Mouse (Mus musculus) CH12.LX (cell line): ENCODE measurements around the gene Ifna7.

Experiments
- CTCF ChIP-seq, 2 experiments: IDR thresholded peaks in 1 of 2; conservative IDR thresholded peaks in 1 of 2; 2 replicates each; pipeline ENCODE4 v1.5.1; 2011 to 2012; ENCODE audit warnings: low read depth in 2 of 2, low read length in 2 of 2, improper control_type of control experiment in 1 of 2, inconsistent platforms in 1 of 2, mild to moderate bottlenecking in 1 of 2, moderate library complexity in 1 of 2
- EP300 ChIP-seq: IDR thresholded peaks from 2 replicates; pipeline ENCODE4 v1.6.1; 2011; ENCODE audit warnings: low read length, improper control_type of control experiment
- ETS1 ChIP-seq: conservative IDR thresholded peaks from 2 replicates; pipeline ENCODE4 v1.6.1; 2012; ENCODE audit warnings: low read depth, mild to moderate bottlenecking, inconsistent platforms, low read length, improper control_type of control experiment, moderate library complexity
- GABPA ChIP-seq: IDR thresholded peaks from 2 replicates; pipeline ENCODE4 v1.6.1; 2012; ENCODE audit warnings: low read depth, low read length, improper control_type of control experiment, inconsistent platforms; ENCODE audit not compliant: insufficient replicate concordance
- JUND ChIP-seq: conservative IDR thresholded peaks from 2 replicates; pipeline ENCODE4 v1.6.1; 2011; ENCODE audit warnings: low read depth, low read length, improper control_type of control experiment
- KAT2A ChIP-seq: IDR thresholded peaks from 2 replicates; pipeline ENCODE4 v1.6.1; 2012; ENCODE audit warnings: low read length, improper control_type of control experiment, inconsistent platforms; ENCODE audit not compliant: insufficient replicate concordance
- USF2 ChIP-seq: conservative IDR thresholded peaks from 2 replicates; pipeline ENCODE4 v1.6.1; 2011; ENCODE audit warnings: low read depth, low read length, improper control_type of control experiment
- ZKSCAN1 ChIP-seq: IDR thresholded peaks from 2 replicates; pipeline ENCODE4 v1.6.1; 2012; ENCODE audit warnings: low read depth, inconsistent platforms, low read length, improper control_type of control experiment, borderline replicate concordance
- ZMIZ1 ChIP-seq: IDR thresholded peaks from 2 replicates; pipeline ENCODE4 v1.6.1; 2012; ENCODE audit warnings: low read depth, mild to moderate bottlenecking, inconsistent platforms, low read length, improper control_type of control experiment

DNA sequence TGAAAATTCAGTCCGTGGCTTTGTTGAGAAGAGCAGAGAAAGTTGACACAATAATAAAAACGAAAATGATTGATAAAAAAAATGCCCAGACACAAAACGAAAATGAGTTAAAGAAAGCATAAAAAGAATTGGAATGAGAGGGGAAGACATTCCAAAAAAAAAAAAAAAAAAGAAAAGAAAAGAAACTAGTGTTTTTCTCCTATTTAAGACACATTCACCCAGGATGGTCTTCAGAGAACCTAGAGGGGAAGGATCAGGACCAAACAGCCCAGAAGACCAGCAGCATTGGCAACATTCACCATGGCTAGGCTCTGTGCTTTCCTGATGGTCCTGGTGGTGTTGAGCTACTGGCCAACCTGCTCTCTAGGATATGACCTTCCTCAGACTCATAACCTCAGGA, at the start of gene Ifna7:
- TF ChIP-seq GABPA (no peak), EP300 (no peak), ZMIZ1 (no peak), CTCF (conservative IDR thresholded peaks at IDR 0.05 in 1 of 2, IDR thresholded peaks at IDR 0.05 in 1 of 2; ENCODE audit: low read depth in 2 of 2, low read length in 2 of 2) (no peak), USF2 (no peak), KAT2A (no peak), ETS1 (no peak), JUND (no peak), ZKSCAN1 (no peak)
